Mouse (Mus musculus) layer of hippocampus, postnatal 36 days (tissue): Measurements from ENCODE around the gene Mnx1. TPM values are rescaled to one million over a fixed set of nuclear protein-coding genes. Genes with fewer than 3 reads are reported as not detected.

Experiments
- DNase-seq, 2 experiments: peaks; one replicate each; pipeline ENCODE4 v3.0.0; 2022
- total RNA-seq, 2 experiments: library from RNA; stranded (reverse); gene quantifications; 2 replicates each; pipeline ENCODE4 v1.2.3; 2021

Gene Mnx1
- not detected for total RNA-seq

- DNase-seq = no peak
Observed at GRCm38 (mm10) chr5:29478208-29479197, at the start of gene Mnx1. TSS of gene Mnx1 (minus strand) at chr5:29478470.

GRCm38 (mm10) chr5:29516432-29516831 lies 38.2 kb upstream of the Mnx1 start:
- no peak for DNase-seq

DNA sequence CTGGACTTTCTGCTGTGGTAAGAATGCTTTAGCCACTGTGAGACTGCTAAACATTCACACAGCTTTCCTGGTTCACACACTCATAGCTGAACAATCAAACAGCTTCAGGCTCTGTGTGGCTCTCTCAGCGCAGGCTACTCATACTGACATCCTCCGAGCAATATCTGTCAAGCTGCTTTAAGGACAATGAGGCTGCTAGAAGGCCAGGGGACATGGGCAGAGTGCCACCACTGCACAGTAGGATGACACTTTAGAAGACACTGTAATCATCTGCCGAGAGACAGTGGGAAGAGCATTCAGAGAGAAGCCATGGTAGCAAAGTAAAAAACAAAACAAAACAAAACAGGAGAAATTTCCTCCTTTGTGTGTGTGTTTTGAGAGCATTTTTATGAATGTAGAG lies 37.6 kb upstream of the Mnx1 start:
- no peak for DNase-seq

- DNase-seq = no peak
Observed at GRCm38 (mm10) chr5:29507013-29507412, 28.7 kb upstream of the Mnx1 start.

- DNase-seq = no peak
Observed at GRCm38 (mm10) chr5:29487321-29487720, 9.1 kb upstream of the Mnx1 start.

- no peak for DNase-seq
Observed at GRCm38 (mm10) chr5:29485941-29486320, 7.7 kb upstream of the Mnx1 start.

DNA sequence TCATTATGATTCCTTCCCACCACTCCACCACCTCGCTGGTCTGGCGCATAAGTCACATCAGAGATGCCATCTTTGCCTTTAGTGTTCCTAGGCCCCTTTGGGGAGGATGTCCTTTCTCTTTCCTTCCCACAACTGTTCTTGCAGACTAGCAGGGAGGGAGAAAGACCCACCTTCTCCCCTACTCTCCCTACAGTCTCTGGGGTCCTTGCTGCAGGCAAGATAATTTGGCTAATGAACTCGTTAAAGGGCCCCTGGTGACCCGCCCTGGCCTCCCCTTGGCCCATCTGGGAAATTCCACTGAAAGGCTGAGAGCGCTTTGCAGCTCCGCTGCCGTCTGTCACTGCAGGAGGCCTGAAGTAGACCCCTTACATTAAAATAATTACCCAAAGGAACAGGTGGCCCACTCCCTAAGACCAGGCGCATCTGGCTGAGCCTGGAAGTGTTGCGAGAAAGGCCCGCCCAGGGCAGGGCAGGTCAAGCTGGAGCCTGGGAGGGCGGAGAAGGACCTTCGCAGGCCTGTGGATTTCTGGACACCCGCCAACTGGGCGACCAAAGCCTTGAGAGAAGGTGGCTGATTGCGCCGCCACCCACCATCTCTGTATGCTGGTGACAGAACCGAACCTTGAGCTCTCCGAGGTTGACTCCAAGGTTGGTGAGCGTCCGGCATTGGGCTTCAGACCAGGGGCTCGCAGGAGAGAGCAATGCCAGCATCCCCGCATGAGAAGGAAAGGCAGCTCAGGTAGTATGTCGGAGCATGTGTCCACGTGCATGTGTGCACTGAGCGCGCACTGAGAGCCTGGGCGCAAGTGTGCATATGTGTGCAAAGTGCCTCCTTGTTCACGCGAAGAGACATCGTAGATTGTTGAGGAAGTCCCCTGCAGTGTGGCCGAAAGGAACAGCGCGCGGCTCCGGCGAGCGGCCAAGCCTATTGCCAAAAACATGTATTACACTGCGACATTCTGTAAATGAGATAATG lies 7.0 kb upstream of the Mnx1 start:
- DNase-seq = no peak

GRCm38 (mm10) chr5:29483801-29484200 lies 5.5 kb upstream of the Mnx1 start:
- DNase-seq = no peak

GRCm38 (mm10) chr5:29479198-29479593 lies 926 bp upstream of the Mnx1 start:
- DNase-seq = no peak

DNA sequence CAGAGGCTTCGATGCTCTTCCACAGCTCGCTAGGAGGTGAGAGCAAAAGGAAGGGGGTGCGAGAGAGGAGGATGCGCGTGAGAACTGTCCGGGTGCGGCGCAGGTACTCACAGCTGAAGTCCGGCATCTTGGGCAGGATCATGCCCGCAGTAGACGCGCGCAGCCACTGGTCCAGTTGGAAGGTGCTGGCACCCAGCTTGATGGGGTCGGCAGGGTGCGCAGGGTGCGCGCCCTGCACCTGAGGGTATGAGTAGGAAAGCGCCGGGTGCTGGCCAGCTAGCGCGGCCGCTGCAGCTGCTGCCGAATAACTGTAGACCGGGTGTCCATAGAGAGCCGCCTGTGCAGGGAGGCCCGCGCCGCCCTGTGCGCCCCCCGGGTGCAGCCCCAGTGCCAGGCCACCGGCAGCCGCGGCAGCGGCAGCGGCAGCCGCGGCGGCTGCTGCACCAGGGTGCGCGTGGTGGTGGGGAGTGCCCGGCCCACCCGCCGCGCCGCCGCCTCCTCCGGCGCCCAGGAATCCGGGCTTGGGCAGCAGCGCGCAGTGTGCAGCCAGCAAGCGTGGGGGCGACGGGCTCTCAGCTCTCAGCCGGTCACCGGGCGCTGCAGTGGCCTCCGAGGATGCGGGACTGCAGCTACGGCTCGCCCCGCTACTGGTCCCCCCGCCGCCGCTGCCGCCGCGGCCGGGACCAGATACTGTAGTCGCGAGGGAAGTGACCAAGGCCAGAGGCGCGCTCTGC lies 629 bp downstream of the Mnx1 start:
- no peak for DNase-seq

DNA sequence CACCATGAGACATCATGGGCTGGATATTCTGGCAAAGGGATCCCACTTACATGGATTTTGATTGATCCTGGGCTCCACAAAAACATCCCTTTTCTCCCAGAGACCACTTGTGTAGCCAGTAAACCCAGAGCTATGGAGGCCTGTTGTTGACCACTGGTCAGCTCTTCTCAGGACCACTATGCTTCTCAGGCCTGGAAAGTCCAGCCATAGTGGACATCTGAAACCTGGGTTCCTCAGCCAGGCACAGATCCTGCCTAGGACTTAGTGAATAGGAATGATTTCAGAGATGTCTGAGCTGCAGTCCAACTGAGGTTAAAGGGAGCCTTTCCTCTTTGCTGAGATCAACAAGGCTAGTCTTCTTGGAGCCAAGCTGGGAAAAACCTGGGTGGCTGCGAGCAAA lies 2.2 kb downstream of the Mnx1 start:
- no peak for DNase-seq

DNA sequence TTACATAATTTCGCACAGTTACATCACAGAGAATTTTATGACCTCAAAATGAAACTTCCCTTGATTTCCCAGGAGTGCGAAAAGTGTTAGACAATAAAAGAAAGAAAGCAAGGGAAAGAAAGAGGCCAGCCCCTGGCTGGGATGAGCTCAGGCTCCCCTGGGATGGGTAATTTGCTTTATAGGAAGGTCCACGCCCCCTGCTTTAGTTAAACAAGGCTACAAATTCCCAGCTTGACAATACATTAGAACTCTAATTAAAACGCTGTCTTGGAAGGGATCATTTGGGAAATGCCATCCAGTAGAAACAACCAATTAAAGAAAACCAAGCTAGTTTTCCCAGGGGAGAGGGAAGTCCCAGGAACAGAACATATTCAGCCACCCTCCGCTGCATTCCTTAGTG lies 2.7 kb downstream of the Mnx1 start:
- DNase-seq = no peak

GRCm38 (mm10) chr5:29475041-29475440 lies 3.2 kb downstream of the Mnx1 start:
- no peak for DNase-seq

DNA sequence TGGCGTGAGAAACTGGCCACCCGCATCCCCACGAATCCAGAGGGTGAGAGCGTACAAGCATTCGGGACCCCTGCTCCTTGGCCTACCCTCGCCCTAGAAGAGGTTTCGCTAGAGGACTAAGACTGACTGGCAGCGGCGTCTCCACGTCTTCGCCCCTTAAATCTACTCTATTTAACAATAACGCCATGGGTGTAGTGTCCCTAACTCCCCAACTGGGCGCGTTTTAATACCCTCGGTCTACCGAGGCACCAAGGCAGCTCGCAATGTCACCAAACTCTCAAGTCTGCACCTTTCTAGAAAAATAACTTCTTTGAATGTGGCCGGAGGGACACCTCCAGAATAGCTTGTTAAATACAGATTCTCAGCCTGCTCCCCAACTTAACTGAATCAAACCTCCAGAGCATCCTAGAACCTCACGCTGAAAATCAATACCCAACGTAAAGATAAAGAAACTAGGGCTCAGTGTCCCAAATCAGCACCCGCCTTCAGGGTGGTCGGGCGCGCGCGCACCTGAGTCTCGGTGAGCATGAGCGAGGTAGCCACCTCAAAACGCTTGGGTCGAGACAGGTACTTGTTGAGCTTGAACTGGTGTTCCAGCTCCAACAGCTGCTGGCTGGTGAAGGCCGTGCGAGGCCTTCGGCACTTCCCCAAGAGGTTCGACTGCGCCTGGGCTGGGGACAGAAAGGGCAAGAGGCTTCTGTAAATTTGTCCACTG lies 3.9 kb downstream of the Mnx1 start:
- DNase-seq = no peak

DNA sequence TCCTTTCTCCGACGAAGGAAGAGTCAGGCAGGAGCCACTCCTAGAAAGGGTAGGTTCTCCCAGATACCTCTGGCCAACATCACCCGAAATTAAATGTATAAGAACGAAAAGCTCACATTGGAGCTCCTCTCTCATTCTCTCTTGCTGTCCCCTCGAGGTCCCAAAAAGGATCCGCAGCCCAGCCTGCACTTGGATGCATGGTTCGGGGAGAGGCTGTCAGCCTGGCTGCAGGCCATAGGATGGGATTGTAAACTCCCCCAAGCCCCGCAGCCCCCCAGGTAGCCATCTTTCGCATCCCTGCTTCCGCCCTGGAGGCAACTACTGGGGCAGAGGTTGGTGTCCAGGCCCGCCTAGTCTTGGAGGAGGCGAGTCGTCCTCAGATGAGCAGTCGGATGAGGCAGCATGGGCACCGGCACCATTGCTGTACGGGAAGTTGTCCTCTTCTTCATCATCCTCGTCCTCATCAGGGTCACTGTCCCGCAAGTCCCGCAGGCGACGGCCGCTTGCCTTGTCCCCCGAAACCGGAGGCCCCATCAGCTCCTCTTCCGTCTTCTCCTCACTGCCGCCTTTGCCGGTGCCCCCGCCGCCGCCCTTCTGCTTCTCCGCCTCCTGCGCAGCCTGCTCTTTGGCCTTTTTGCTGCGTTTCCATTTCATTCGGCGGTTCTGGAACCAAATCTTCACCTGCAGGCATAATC lies 4.6 kb downstream of the Mnx1 start:
- no peak for DNase-seq

DNA sequence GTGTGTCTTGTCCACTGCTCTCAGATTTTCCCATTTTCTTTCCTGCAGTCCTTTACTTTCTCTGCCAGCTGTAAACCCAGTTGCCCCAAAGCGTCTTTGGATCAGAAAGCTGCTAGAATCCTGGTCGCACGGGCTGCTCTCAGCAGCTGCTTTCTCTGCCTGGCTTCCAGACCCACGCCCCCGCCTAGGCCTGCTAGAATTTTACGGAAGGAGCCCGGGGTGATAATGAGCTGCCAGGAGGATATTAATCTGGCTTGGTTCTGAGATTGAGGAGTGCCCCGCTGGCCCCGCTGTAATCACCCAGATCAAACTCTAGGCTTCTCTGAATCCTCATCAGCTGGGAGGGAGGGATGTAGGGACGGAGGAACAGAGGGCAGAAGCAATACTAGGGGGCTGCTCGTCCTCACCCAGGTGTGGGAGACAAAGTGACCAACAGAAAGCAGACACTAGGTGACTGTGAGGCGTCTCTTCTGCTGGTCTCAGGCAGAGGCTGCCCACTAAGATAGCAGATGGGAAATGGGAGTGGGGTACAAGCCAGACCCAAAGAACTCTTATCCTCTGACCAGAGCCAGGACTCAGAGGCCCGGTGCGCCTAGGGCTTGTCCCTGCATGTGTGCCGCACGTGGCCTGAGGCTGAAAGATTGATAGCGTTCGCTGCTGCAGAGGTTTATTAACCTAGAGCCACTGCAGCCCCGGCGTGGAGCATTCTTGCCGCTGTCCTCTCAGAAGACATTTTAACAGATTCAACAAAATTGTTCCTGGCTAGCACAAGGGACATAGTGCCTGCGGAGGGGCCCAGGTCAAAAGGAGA lies 6.2 kb downstream of the Mnx1 start:
- DNase-seq = no peak

GRCm38 (mm10) chr5:29471396-29471795 lies 6.9 kb downstream of the Mnx1 start:
- no peak for DNase-seq

- no peak for DNase-seq
Observed at GRCm38 (mm10) chr5:29470851-29471394, 7.3 kb downstream of the Mnx1 start.

GRCm38 (mm10) chr5:29470271-29470670 lies 8.0 kb downstream of the Mnx1 start:
- no peak for DNase-seq

- DNase-seq = no peak
Observed at GRCm38 (mm10) chr5:29469501-29469900, 8.8 kb downstream of the Mnx1 start.
